Mouse (Mus musculus): Measurements from ENCODE around the gene Fam129c.
A peak's percentile ranks its signal among the peaks of the same experiment; 100 is the strongest.

GRCm38 (mm10) chr8:71563992-71564391 lies 33.5 kb upstream of the Fam129c start:
- TF ChIP-seq CTCF (IDR thresholded peaks at IDR 0.05; ENCODE audit: low read depth) (peak; percentile 65), EP300 (IDR thresholded peaks at IDR 0.05; ENCODE audit: low read depth) (no peak)
